Mouse (Mus musculus) CD8-positive naive resting alpha-beta T cell, adult 2 months (primary cell): ENCODE results near the gene Pccb.

ENCODE experiments used
- DNase-seq, 2 experiments: peaks; one replicate each; pipeline ENCODE4 v3.0.0; 2022; ENCODE audit warnings: low read depth in 2 of 2, low spot score in 2 of 2

The Pccb gene

GRCm38 (mm10) chr9:101045710-101046338 is 11.1 kb upstream of the Pccb start:
- no peak for DNase-seq

GRCm38 (mm10) chr9:101042249-101042648 is 7.6 kb upstream of the Pccb start:
- no peak for DNase-seq

- DNase-seq: no peak
Measured at GRCm38 (mm10) chr9:101041508-101041907, 6.8 kb upstream of the Pccb start.

GRCm38 (mm10) chr9:101038634-101039033 is 3.9 kb upstream of the Pccb start:
- DNase-seq: no peak

GRCm38 (mm10) chr9:101037396-101037795 is 2.7 kb upstream of the Pccb start:
- no peak for DNase-seq

- DNase-seq: no peak
Measured at GRCm38 (mm10) chr9:101036876-101037275, 2.2 kb upstream of the Pccb start.

GRCm38 (mm10) chr9:101035836-101036596 is 1.3 kb upstream of the Pccb start:
- no peak for DNase-seq

GRCm38 (mm10) chr9:101033761-101034447 is 794 bp downstream of the Pccb start:
- DNase-seq: no peak

- DNase-seq: no peak
Measured at GRCm38 (mm10) chr9:101018768-101019167, 15.9 kb downstream of the Pccb start.

- DNase-seq: peak in 1 of 2 experiments; percentile 5
Measured at GRCm38 (mm10) chr9:101017734-101018516, 16.8 kb downstream of the Pccb start.

GRCm38 (mm10) chr9:101015324-101015723 is 19.4 kb downstream of the Pccb start:
- DNase-seq: no peak

- no peak for DNase-seq
Measured at GRCm38 (mm10) chr9:101012433-101012832, 22.3 kb downstream of the Pccb start.

- no peak for DNase-seq
Measured at GRCm38 (mm10) chr9:101005866-101006265, 28.8 kb downstream of the Pccb start.

- no peak for DNase-seq
Measured at GRCm38 (mm10) chr9:101003302-101003701, 31.4 kb downstream of the Pccb start.

- no peak for DNase-seq
Measured at GRCm38 (mm10) chr9:101002841-101003240, 31.9 kb downstream of the Pccb start.

- DNase-seq: peak in 1 of 2 experiments; percentile 8
Measured at GRCm38 (mm10) chr9:101002053-101002452, 32.6 kb downstream of the Pccb start.

- DNase-seq: no peak
Measured at GRCm38 (mm10) chr9:100997138-100997537, 37.6 kb downstream of the Pccb start.

- no peak for DNase-seq
Measured at GRCm38 (mm10) chr9:100993937-100994336, 40.8 kb downstream of the Pccb start.

- no peak for DNase-seq
Measured at GRCm38 (mm10) chr9:100992191-100992590, 42.5 kb downstream of the Pccb start.

GRCm38 (mm10) chr9:100991321-100991720 is 43.4 kb downstream of the Pccb start:
- no peak for DNase-seq

- DNase-seq: no peak
Measured at GRCm38 (mm10) chr9:100990609-100991008, 44.1 kb downstream of the Pccb start.
